Mouse (Mus musculus) forebrain, postnatal 0 days (tissue): ENCODE measurements around the gene Bmper. TPM values are rescaled to one million over a fixed set of nuclear protein-coding genes. Genes with fewer than 3 reads are reported as not detected.

ENCODE experiments used
- ATAC-seq: fragments of 200-750 bp; cut with Nextera tagmentation; 2 replicates; pipeline ENCODE4 v1.8.0; 2017; ENCODE audit warnings: mild to moderate bottlenecking, moderate library complexity
- DNase-seq: peaks from one replicate; pipeline ENCODE4 v3.0.0-alpha.2; 2015
- H3K27ac ChIP-seq: fragments of 300-500 bp; sonication (generic); 2 replicates; pipeline ENCODE4 v1.5.1; 2014; ENCODE audit warnings: low read depth, mild to moderate bottlenecking, antibody characterized with exemption, low read length, moderate library complexity, mixed read lengths
- H3K27me3 ChIP-seq: fragments of 300-500 bp; sonication (generic); 2 replicates; pipeline ENCODE4 v1.6.1; 2014; ENCODE audit warnings: mild to moderate bottlenecking, low read length, mixed read lengths; ENCODE audit not compliant: insufficient read depth
- H3K36me3 ChIP-seq: fragments of 300-500 bp; sonication (generic); 2 replicates; pipeline ENCODE4 v1.6.1; 2014; ENCODE audit warnings: mild to moderate bottlenecking, moderate library complexity; ENCODE audit not compliant: insufficient read depth
- H3K4me1 ChIP-seq: fragments of 300-500 bp; sonication (generic); 2 replicates; pipeline ENCODE4 v1.6.1; 2014; ENCODE audit warnings: antibody characterized with exemption; ENCODE audit not compliant: insufficient read depth
- H3K4me2 ChIP-seq: fragments of 300-500 bp; sonication (generic); 2 replicates; pipeline ENCODE4 v1.6.1; 2014; ENCODE audit warnings: low read depth, mild to moderate bottlenecking, moderate library complexity
- H3K4me3 ChIP-seq: fragments of 300-500 bp; sonication (generic); 2 replicates; pipeline ENCODE4 v1.5.1; 2014; ENCODE audit warnings: low read depth, low read length, mixed read lengths
- H3K9ac ChIP-seq: fragments of 300-500 bp; sonication (generic); 2 replicates; pipeline ENCODE4 v1.6.1; 2014; ENCODE audit warnings: mild to moderate bottlenecking
- H3K9me3 ChIP-seq: fragments of 300-500 bp; sonication (generic); 2 replicates; pipeline ENCODE4 v1.6.1; 2016; ENCODE audit warnings: low read length
- CTCF ChIP-seq: sonication (generic); IDR thresholded peaks from 2 replicates; pipeline ENCODE4 v1.5.1; 2016; ENCODE audit warnings: antibody characterized with exemption, control low read depth, low read depth
- WGBS: fragments of 180-500 bp; shearing (Covaris S2); extraction: QIAGEN DNeasy Blood & Tissue Kit; methylation state at CpG from one replicate; pipeline ENCODE4 v1.1.7; 2014; 5-methylcytosine and 5-hydroxymethylcytosine counted together
- polyA plus RNA-seq: library from polyadenylated mRNA; unstranded; fragments of >200 nt; fragmentation: Nextera tagmentation; extraction: Ambion mirVana; gene quantifications from 2 replicates; pipeline ENCODE4 v1.2.1, GENCODE M21; 2015
- total RNA-seq: library from RNA; depleted of rRNA; stranded (reverse); fragments of >200 nt; gene quantifications from 2 replicates; pipeline ENCODE4 v1.2.3, GENCODE M21; 2014

Gene Bmper
- total and polyA plus RNA-seq, 2 experiments from 2014 or later, result 5.6 to 9.6 TPM

GRCm38 (mm10) chr9:23251001-23251400 is 28.1 kb downstream of the Bmper start:
- DNase-seq, result no peak
- WGBS, result 57% methylated on average over 6 of the region's 6 CpGs

GRCm38 (mm10) chr9:23253624-23254023 is 30.7 kb downstream of the Bmper start:
- no peak overlapping the region for H3K4me2 ChIP-seq
- TF ChIP-seq CTCF, result no peak
- ATAC-seq (no peak), DNase-seq (no peak)
- no peaks in the 10 kb centered on the region for H3K36me3 ChIP-seq
- no peaks in the 10 kb centered on the region for H3K27me3 ChIP-seq
- H3K9me3 ChIP-seq, result no peaks in the 10 kb centered on the region
- no peak overlapping the region for H3K27ac ChIP-seq
- H3K9ac ChIP-seq, result no peak overlapping the region
- no peaks in the 10 kb centered on the region for H3K4me1 ChIP-seq
- no peak overlapping the region for H3K4me3 ChIP-seq
- WGBS, result 54% methylated on average over 6 of the region's 6 CpGs

More at GRCm38 (mm10) chr9:23251001-23251400, 28.1 kb downstream of the Bmper start:
- Histone ChIP-seq H3K27me3 (no peaks in the 10 kb centered on the region), H3K4me1 (no peaks in the 10 kb centered on the region), H3K4me3 (no peak overlapping the region), H3K4me2 (no peak overlapping the region), H3K36me3 (no peaks in the 10 kb centered on the region), H3K9me3 (no peaks in the 10 kb centered on the region), H3K9ac (no peak overlapping the region), H3K27ac (no peak overlapping the region)
- ATAC-seq, result no peak
- no peak for TF ChIP-seq CTCF

- no peaks in the 10 kb centered on the region for H3K4me1 ChIP-seq
- H3K27ac ChIP-seq, result no peak overlapping the region
- peak; percentile 77 for ATAC-seq
- WGBS, result 26% methylated on average over 37 of the region's 37 CpGs
- H3K36me3 ChIP-seq, result no peaks in the 10 kb centered on the region
- no peak for TF ChIP-seq CTCF
- H3K4me3 ChIP-seq, result peak overlapping the region; percentile 42
- peak overlapping the region; percentile 48 for H3K9ac ChIP-seq
- H3K4me2 ChIP-seq, result peak overlapping the region; percentile 68
- H3K9me3 ChIP-seq, result 0 out of 2 replicates have a peak, but pooled peaks cover 4% of the 10 kb centered on the region
- H3K27me3 ChIP-seq, result no peaks in the 10 kb centered on the region
- peak; percentile 63 for DNase-seq
Observed at GRCm38 (mm10) chr9:23254237-23255214, 31.6 kb downstream of the Bmper start.

GRCm38 (mm10) chr9:23255841-23256240 is 33.0 kb downstream of the Bmper start:
- 0 out of 2 replicates have a peak, but pooled peaks cover 4% of the 10 kb centered on the region for H3K9me3 ChIP-seq
- ATAC-seq, result no peak
- no peak overlapping the region for H3K4me2 ChIP-seq
- no peak overlapping the region for H3K27ac ChIP-seq
- H3K9ac ChIP-seq, result no peak overlapping the region
- no peak overlapping the region for H3K4me3 ChIP-seq
- no peak for TF ChIP-seq CTCF
- no peaks in the 10 kb centered on the region for H3K36me3 ChIP-seq
- H3K4me1 ChIP-seq, result no peaks in the 10 kb centered on the region
- DNase-seq, result no peak
- 69% methylated on average over 2 of the region's 2 CpGs for WGBS
- H3K27me3 ChIP-seq, result no peaks in the 10 kb centered on the region

GRCm38 (mm10) chr9:23256576-23256975 is 33.7 kb downstream of the Bmper start:
- H3K36me3 ChIP-seq, result no peaks in the 10 kb centered on the region
- 95% methylated on average over 2 of the region's 2 CpGs for WGBS
- H3K9ac ChIP-seq, result no peak overlapping the region
- TF ChIP-seq CTCF, result no peak
- no peak for ATAC-seq
- no peaks in the 10 kb centered on the region for H3K4me1 ChIP-seq
- H3K27ac ChIP-seq, result no peak overlapping the region
- DNase-seq, result no peak
- no peaks in the 10 kb centered on the region for H3K27me3 ChIP-seq
- no peak overlapping the region for H3K4me2 ChIP-seq
- no peak overlapping the region for H3K4me3 ChIP-seq
- 0 out of 2 replicates have a peak, but pooled peaks cover 4% of the 10 kb centered on the region for H3K9me3 ChIP-seq

- no peak overlapping the region for H3K4me3 ChIP-seq
- H3K36me3 ChIP-seq, result no peaks in the 10 kb centered on the region
- no peak overlapping the region for H3K27ac ChIP-seq
- no peak overlapping the region for H3K4me2 ChIP-seq
- WGBS, result 94% methylated on average over 3 of the region's 3 CpGs
- ATAC-seq (no peak), DNase-seq (no peak)
- no peak for TF ChIP-seq CTCF
- no peak overlapping the region for H3K9ac ChIP-seq
- no peaks in the 10 kb centered on the region for H3K27me3 ChIP-seq
- H3K9me3 ChIP-seq, result 0 out of 2 replicates have a peak, but pooled peaks cover 4% of the 10 kb centered on the region
- H3K4me1 ChIP-seq, result no peaks in the 10 kb centered on the region
Observed at GRCm38 (mm10) chr9:23261834-23262233, 39.0 kb downstream of the Bmper start.

- ATAC-seq, result no peak
- 81% methylated on average over 7 of the region's 7 CpGs for WGBS
Observed at GRCm38 (mm10) chr9:23262851-23263250, 40.0 kb downstream of the Bmper start.

More at GRCm38 (mm10) chr9:23262851-23263250, 40.0 kb downstream of the Bmper start:
- no peaks in the 10 kb centered on the region for H3K27me3 ChIP-seq
- no peak for TF ChIP-seq CTCF
- no peak overlapping the region for H3K4me2 ChIP-seq
- no peak for DNase-seq
- no peak overlapping the region for H3K27ac ChIP-seq
- H3K9ac ChIP-seq, result no peak overlapping the region
- H3K4me1 ChIP-seq, result no peaks in the 10 kb centered on the region
- H3K36me3 ChIP-seq, result no peaks in the 10 kb centered on the region
- H3K9me3 ChIP-seq, result 0 out of 2 replicates have a peak, but pooled peaks cover 4% of the 10 kb centered on the region
- H3K4me3 ChIP-seq, result no peak overlapping the region
